17 mouse cellular contexts compared by ENCODE assay signal in the genomic region with DNA sequence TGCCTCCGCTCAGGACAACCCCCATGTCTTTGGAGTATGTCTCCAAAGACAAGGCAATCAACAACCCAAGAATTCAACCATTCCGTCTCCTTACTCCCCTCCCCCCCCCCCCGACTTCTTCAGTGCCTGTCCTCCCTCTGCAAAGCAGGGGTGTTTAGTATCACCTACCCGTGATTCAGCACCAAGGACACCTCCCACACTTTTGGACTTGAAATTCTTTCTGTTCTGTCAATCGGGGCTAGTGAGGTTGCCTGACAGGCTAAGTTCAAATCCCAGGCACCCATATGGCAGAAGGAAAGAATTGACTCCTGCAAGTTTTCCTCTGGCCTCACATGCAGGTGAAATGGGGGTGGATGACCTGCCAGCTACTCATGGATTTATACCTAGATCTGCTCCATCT. TPM values are rescaled to one million over a fixed set of nuclear protein-coding genes. Genes with fewer than 3 reads are reported as not detected.
DNase-seq lines count a peak whose midpoint lies in the region; ATAC-seq lines count a peak whose summit lies in the region.
"Had no signal": no experiment of that assay in that cellular context is flagged by ENCODE, and none has a peak within 500 bp of the region (broad histone marks: within the 10 kb centered on the region; RNA-seq: fewer than 3 reads in every experiment).

No protein-coding gene starts in this region.

- H3K9me3 ChIP-seq in neural tube, embryonic 15.5 days (replicated peaks): no peaks in the 10 kb centered on the region
- H3K9me3 ChIP-seq: limb, embryonic 15.5 days; neural tube, embryonic 13.5 days had no signal

- H3K36me3 ChIP-seq in neural tube, embryonic 15.5 days: no peaks in the 10 kb centered on the region
- H3K36me3 ChIP-seq: limb, embryonic 15.5 days; neural tube, embryonic 13.5 days had no signal

- WGBS in neural tube, embryonic 15.5 days: 29% methylated on average over 5 of the region's 5 CpGs

- H3K9ac ChIP-seq in neural tube, embryonic 15.5 days (replicated peaks): no peak overlapping the region
- H3K9ac ChIP-seq: limb, embryonic 15.5 days; liver, postnatal 0 days; neural tube, embryonic 13.5 days had no signal

- peaks cover 40% of the 10 kb centered on the region for H3K27me3 ChIP-seq in neural tube, embryonic 15.5 days (replicated peaks)

- H3K4me2 ChIP-seq in neural tube, embryonic 15.5 days: no peak overlapping the region
- H3K4me2 ChIP-seq: limb, embryonic 15.5 days; neural tube, embryonic 13.5 days had no signal

- peak overlapping the region; percentile 33; the same call in 1 of the 2 replicates for H3K27ac ChIP-seq in neural tube, embryonic 15.5 days (replicated peaks)
- H3K27ac ChIP-seq: limb, embryonic 15.5 days; neural tube, embryonic 13.5 days had no signal

- peaks cover 9% of the 10 kb centered on the region; the same call in 1 of the 2 replicates for H3K4me1 ChIP-seq in neural tube, embryonic 15.5 days

- H3K4me3 ChIP-seq in neural tube, embryonic 15.5 days (replicated peaks): no peak overlapping the region
- H3K4me3 ChIP-seq: limb, embryonic 15.5 days; neural tube, embryonic 13.5 days had no signal

- ATAC-seq in neural tube, embryonic 15.5 days (ENCODE audit: low FRiP score): no peak
- ATAC-seq: forebrain, embryonic 16.5 days; hindbrain, embryonic 16.5 days; liver, postnatal 0 days; midbrain, embryonic 16.5 days had no signal

- no peak for DNase-seq in neural tube, embryonic 10.5 days (ENCODE audit: extremely low spot score, low spot score)
- peak; percentile 51 for DNase-seq in ZHBTc4 (ENCODE audit: low read depth, low spot score)
- DNase-seq in forelimb bud, embryonic 11.5 days (ENCODE audit: low read depth, low spot score): peak; percentile 62
- DNase-seq in left cerebral cortex, adult 18-20 months (ENCODE audit: low spot score in 2 of 2): no peak
- DNase-seq in spleen, postnatal 14 days (ENCODE audit: low spot score in 2 of 2): no peak
- no peak for DNase-seq in T-cell, adult 2 months (ENCODE audit: low spot score)
- DNase-seq: cerebellum, postnatal 14 days; kidney, adult 9 months; liver, postnatal 0 days; lung, postnatal 4 days; thymus, adult 2 months had no signal

RNA-seq across cellular contexts. Expression of gene Ifnar2, which starts 41.4 kb away (rescaled TPM):
- 42.3 and 45.8 TPM in 2 replicates for polyA plus RNA-seq in neural tube, embryonic 15.5 days (2015; fragmentation: Nextera tagmentation; extraction: Ambion mirVana)
- total RNA-seq in left cerebral cortex, adult 18-20 months (2021): 10 to 100 TPM; 21.0 to 23.7 TPM

Comparison
In these comparisons a context has a peak if more than half of its experiments do, and no peak if none do; other contexts are left out.
1. DNase-seq: peak in ZHBTc4 (single experiment) and forelimb bud, embryonic 11.5 days (single experiment); none in neural tube, embryonic 10.5 days (single experiment), left cerebral cortex, adult 18-20 months (0 of 2), spleen, postnatal 14 days (0 of 2) and T-cell, adult 2 months (single experiment).